Mouse (Mus musculus): Measurements from ENCODE around the gene Tmem182.

- no peak for TF ChIP-seq POLR2A (IDR thresholded peaks at IDR 0.05; ENCODE audit: extremely low read depth, insufficient read depth, low read length)
- TF ChIP-seq CTCF (IDR thresholded peaks at IDR 0.05; ENCODE audit: low read depth, low read length) = no peak
These were observed 9.9 kb downstream of the Tmem182 start for GRCm38 (mm10) chr1:40815071-40815845.

Data from liver, adult 2 months (tissue).